Mouse (Mus musculus): ENCODE measurements around the gene Piwil4. TPM values are rescaled to one million over a fixed set of nuclear protein-coding genes. Genes with fewer than 3 reads are reported as not detected.

Gene Piwil4
- polyA plus RNA-seq, 1 experiment: 0.36 TPM

- Histone ChIP-seq H3K27me3 (ENCODE audit: control insufficient read depth, insufficient read depth, insufficient read length) (no peaks in the 10 kb centered on the region), H3K79me2 (ENCODE audit: control insufficient read depth, insufficient read depth) (no peaks in the 10 kb centered on the region), H3K4me2 (ENCODE audit: low read depth) (no peak overlapping the region), H3K4me3 (no peak overlapping the region), H3ac (ENCODE audit: control insufficient read depth, insufficient read length) (no peak overlapping the region), H3K36me3 (ENCODE audit: control insufficient read depth, insufficient read depth) (no peaks in the 10 kb centered on the region)
- no peak for TF ChIP-seq MYOD1 (IDR thresholded peaks at IDR 0.05; ENCODE audit: control insufficient read depth in 1 of 3, insufficient read length in 2 of 3, low read depth in 2 of 3)
These were observed 13.9 kb downstream of the Piwil4 start for GRCm38 (mm10) chr9:14726629-14727028.

- Histone ChIP-seq H3K4me3 (no peak overlapping the region), H3K36me3 (ENCODE audit: control insufficient read depth, insufficient read depth) (no peaks in the 10 kb centered on the region), H3ac (ENCODE audit: control insufficient read depth, insufficient read length) (no peak overlapping the region)
These were observed 14.5 kb downstream of the Piwil4 start for GRCm38 (mm10) chr9:14726005-14726404.

GRCm38 (mm10) chr9:14724755-14725420 lies 15.6 kb downstream of the Piwil4 start:
- Histone ChIP-seq H3ac (ENCODE audit: control insufficient read depth, insufficient read length) (no peak overlapping the region), H3K79me2 (ENCODE audit: control insufficient read depth, insufficient read depth) (no peaks in the 10 kb centered on the region), H3K27me3 (ENCODE audit: control insufficient read depth, insufficient read depth, insufficient read length) (no peaks in the 10 kb centered on the region), H3K36me3 (ENCODE audit: control insufficient read depth, insufficient read depth) (no peaks in the 10 kb centered on the region), H3K4me3 (no peak overlapping the region), H3K4me2 (ENCODE audit: low read depth) (no peak overlapping the region)
- no peak for TF ChIP-seq POLR2AphosphoS2 (IDR thresholded peaks at IDR 0.05; ENCODE audit: insufficient read length, low read depth)
- TF ChIP-seq POLR2A (IDR thresholded peaks at IDR 0.05; ENCODE audit: insufficient read length, low read depth): no peak
- TF ChIP-seq MAX (IDR thresholded peaks at IDR 0.05; ENCODE audit: low read depth): no peak
- TF ChIP-seq TCF12 (IDR thresholded peaks at IDR 0.05; ENCODE audit: insufficient read depth, poor library complexity, severe bottlenecking): no peak

More at GRCm38 (mm10) chr9:14726005-14726404, 14.5 kb downstream of the Piwil4 start:
- Histone ChIP-seq H3K79me2 (ENCODE audit: control insufficient read depth, insufficient read depth) (no peaks in the 10 kb centered on the region), H3K27me3 (ENCODE audit: control insufficient read depth, insufficient read depth, insufficient read length) (no peaks in the 10 kb centered on the region), H3K4me2 (ENCODE audit: low read depth) (no peak overlapping the region)
- no peak for TF ChIP-seq MYOD1 (IDR thresholded peaks at IDR 0.05; ENCODE audit: control insufficient read depth in 1 of 3, insufficient read length in 2 of 3, low read depth in 2 of 3)
- TF ChIP-seq SRF (IDR thresholded peaks at IDR 0.05; ENCODE audit: control insufficient read depth, insufficient read length, low read depth): no peak
- TF ChIP-seq MYOG (IDR thresholded peaks at IDR 0.05; ENCODE audit: control insufficient read depth in 1 of 3, insufficient read depth in 1 of 3, insufficient read length in 2 of 3, low read depth in 2 of 3): no peak
- no peak for TF ChIP-seq USF1 (IDR thresholded peaks at IDR 0.05; ENCODE audit: low read depth)
- no peak for TF ChIP-seq TCF12 (IDR thresholded peaks at IDR 0.05; ENCODE audit: insufficient read depth, poor library complexity, severe bottlenecking)

- H3K36me3 ChIP-seq (ENCODE audit: control insufficient read depth, insufficient read depth): no peaks in the 10 kb centered on the region
- no peak overlapping the region for H3K4me2 ChIP-seq (ENCODE audit: low read depth)
- H3K79me2 ChIP-seq (ENCODE audit: control insufficient read depth, insufficient read depth): no peaks in the 10 kb centered on the region
- no peak overlapping the region for H3ac ChIP-seq (ENCODE audit: control insufficient read depth, insufficient read length)
- H3K27me3 ChIP-seq (ENCODE audit: control insufficient read depth, insufficient read depth, insufficient read length): no peaks in the 10 kb centered on the region
- no peak overlapping the region for H3K4me3 ChIP-seq
- no peak for TF ChIP-seq CEBPB (IDR thresholded peaks at IDR 0.05; ENCODE audit: insufficient read depth, poor library complexity, severe bottlenecking)
- no peak for TF ChIP-seq POLR2A (IDR thresholded peaks at IDR 0.05; ENCODE audit: insufficient read length, low read depth)
- no peak for TF ChIP-seq REST (IDR thresholded peaks at IDR 0.05; ENCODE audit: insufficient read depth, insufficient read length)
- TF ChIP-seq TCF12 (IDR thresholded peaks at IDR 0.05; ENCODE audit: insufficient read depth, poor library complexity, severe bottlenecking): no peak
- no peak for TF ChIP-seq TCF3 (IDR thresholded peaks at IDR 0.05; ENCODE audit: insufficient read length, low read depth)
These were observed 18.9 kb downstream of the Piwil4 start for GRCm38 (mm10) chr9:14721610-14722009.

GRCm38 (mm10) chr9:14720384-14720783 lies 20.1 kb downstream of the Piwil4 start:
- H3K27me3 ChIP-seq (ENCODE audit: control insufficient read depth, insufficient read depth, insufficient read length): no peaks in the 10 kb centered on the region
- TF ChIP-seq TCF3 (IDR thresholded peaks at IDR 0.05; ENCODE audit: insufficient read length, low read depth) (no peak), POLR2A (IDR thresholded peaks at IDR 0.05; ENCODE audit: insufficient read length, low read depth) (no peak), TCF12 (IDR thresholded peaks at IDR 0.05; ENCODE audit: insufficient read depth, poor library complexity, severe bottlenecking) (no peak), USF1 (IDR thresholded peaks at IDR 0.05; ENCODE audit: low read depth) (no peak), E2F4 (IDR thresholded peaks at IDR 0.05; ENCODE audit: insufficient read depth) (no peak), CEBPB (IDR thresholded peaks at IDR 0.05; ENCODE audit: insufficient read depth, poor library complexity, severe bottlenecking) (no peak), SRF (IDR thresholded peaks at IDR 0.05; ENCODE audit: control insufficient read depth, insufficient read length, low read depth) (no peak), MYOD1 (IDR thresholded peaks at IDR 0.05; ENCODE audit: control insufficient read depth in 1 of 3, insufficient read length in 2 of 3, low read depth in 2 of 3) (no peak), MYOG (IDR thresholded peaks at IDR 0.05; ENCODE audit: control insufficient read depth in 1 of 3, insufficient read depth in 1 of 3, insufficient read length in 2 of 3, low read depth in 2 of 3) (no peak), POLR2AphosphoS2 (IDR thresholded peaks at IDR 0.05; ENCODE audit: insufficient read length, low read depth) (no peak), MAX (IDR thresholded peaks at IDR 0.05; ENCODE audit: low read depth) (no peak), REST (IDR thresholded peaks at IDR 0.05; ENCODE audit: insufficient read depth, insufficient read length) (no peak)
- H3K4me2 ChIP-seq (ENCODE audit: low read depth): no peak overlapping the region
- no peak overlapping the region for H3K4me3 ChIP-seq
- no peaks in the 10 kb centered on the region for H3K36me3 ChIP-seq (ENCODE audit: control insufficient read depth, insufficient read depth)
- no peak overlapping the region for H3ac ChIP-seq (ENCODE audit: control insufficient read depth, insufficient read length)
- H3K79me2 ChIP-seq (ENCODE audit: control insufficient read depth, insufficient read depth): no peaks in the 10 kb centered on the region
